Mouse (Mus musculus) lung, postnatal 10 days (tissue): ENCODE data around the gene Sdf2l1.
A peak's percentile ranks its signal among the peaks of the same experiment; 100 is the strongest.
"Not testable (repeated sequence)": the region's sequence is repeated elsewhere in the genome, so short reads cannot be mapped to it uniquely, and the experiment has no call there.

ENCODE experiments used
- DNase-seq: peaks from one replicate; pipeline ENCODE4 v3.0.0; 2021

The Sdf2l1 gene

GRCm38 (mm10) chr16:17132089-17132905 lies at the start of gene Sdf2l1:
TSS of gene Sdf2l1 (minus strand) at chr16:17132383.
- DNase-seq = peak; percentile 99

DNA sequence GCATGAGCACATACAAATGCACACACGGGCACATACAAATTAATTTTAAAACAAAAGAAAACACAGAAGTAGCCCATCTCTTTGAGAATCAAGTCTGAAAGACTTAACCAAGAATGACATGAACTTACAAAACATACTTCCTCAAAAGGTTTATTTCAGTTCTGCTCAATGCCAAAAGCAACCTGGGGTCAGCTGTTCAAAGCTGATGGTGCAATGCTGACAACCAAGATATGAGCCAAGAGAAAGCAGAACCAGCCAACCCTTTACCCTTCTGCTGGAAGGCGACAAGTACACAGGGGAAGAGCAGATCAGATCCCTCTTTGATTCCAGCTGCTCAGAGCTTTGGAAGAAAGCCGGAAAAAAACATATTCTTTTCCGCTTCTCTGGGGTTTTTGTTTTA lies 49.2 kb upstream of the Sdf2l1 start:
- peak; percentile 44 for DNase-seq

- no peak for DNase-seq
These were observed 47.5 kb upstream of the Sdf2l1 start for GRCm38 (mm10) chr16:17179706-17180105.

GRCm38 (mm10) chr16:17177623-17178170 lies 45.5 kb upstream of the Sdf2l1 start:
- no peak for DNase-seq

DNA sequence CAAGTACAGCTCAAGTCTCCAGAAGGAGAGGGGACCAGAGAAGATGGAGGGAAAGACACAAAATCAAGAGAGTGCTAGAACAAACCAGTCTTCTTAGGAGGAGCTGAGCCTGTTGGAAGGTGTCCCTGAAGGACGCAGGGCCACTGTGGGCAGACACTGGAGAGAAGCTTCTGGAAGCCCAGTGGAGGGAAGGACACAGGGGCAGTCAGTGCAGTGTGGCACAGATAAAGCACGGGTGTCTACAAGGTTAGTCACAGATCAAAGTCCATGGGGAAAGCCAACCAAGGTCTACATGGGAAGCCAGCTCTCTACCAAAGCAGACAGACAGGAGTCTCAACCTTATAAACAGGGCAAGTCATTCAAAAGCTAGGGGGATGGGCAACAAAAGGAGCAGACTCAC lies 43.6 kb upstream of the Sdf2l1 start:
- DNase-seq = no peak

GRCm38 (mm10) chr16:17168049-17168448 lies 35.9 kb upstream of the Sdf2l1 start:
- no peak for DNase-seq

GRCm38 (mm10) chr16:17167179-17167578 lies 35.0 kb upstream of the Sdf2l1 start:
- DNase-seq = no peak

DNA sequence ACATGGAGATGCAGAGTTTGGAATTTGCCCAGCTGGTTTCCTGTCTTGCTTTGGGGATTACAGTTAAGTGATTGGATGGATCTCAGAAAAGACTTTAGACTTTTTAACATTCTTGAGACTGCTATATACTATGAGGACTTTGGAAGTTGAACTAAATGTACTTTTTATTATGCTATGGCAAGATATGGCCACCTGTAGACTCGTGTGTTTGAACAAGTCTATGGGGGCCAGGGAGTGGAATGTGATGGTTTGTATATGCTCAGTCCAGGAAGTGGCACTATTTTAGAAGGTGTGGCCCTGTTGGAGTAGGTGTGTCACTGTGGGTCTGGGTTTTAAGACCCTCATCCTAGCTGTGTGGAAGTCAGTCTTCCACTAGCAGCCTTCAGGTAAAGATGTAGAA lies 33.3 kb upstream of the Sdf2l1 start:
- not testable (repeated sequence) for DNase-seq

DNA sequence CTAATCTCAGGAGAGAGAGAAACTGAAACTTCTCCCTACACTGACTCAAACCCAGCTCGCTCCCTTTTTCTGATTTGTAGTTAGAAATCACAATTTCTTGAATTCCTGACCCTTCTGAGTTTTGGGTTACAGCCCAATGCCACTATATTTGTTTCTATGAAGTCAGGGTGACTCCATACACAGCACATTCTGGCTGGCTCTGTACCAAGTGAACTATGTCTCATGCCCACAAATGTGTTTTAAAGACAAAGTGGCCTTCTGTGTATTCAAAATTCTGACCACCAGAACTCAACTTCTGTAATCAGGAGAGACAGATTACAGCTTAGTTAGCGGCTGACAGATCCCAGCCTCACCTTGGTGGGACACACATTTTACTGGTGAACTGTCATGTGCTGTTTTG lies 22.2 kb upstream of the Sdf2l1 start:
- DNase-seq = no peak

- no peak for DNase-seq
These were observed 19.7 kb upstream of the Sdf2l1 start for GRCm38 (mm10) chr16:17151874-17152273.

DNA sequence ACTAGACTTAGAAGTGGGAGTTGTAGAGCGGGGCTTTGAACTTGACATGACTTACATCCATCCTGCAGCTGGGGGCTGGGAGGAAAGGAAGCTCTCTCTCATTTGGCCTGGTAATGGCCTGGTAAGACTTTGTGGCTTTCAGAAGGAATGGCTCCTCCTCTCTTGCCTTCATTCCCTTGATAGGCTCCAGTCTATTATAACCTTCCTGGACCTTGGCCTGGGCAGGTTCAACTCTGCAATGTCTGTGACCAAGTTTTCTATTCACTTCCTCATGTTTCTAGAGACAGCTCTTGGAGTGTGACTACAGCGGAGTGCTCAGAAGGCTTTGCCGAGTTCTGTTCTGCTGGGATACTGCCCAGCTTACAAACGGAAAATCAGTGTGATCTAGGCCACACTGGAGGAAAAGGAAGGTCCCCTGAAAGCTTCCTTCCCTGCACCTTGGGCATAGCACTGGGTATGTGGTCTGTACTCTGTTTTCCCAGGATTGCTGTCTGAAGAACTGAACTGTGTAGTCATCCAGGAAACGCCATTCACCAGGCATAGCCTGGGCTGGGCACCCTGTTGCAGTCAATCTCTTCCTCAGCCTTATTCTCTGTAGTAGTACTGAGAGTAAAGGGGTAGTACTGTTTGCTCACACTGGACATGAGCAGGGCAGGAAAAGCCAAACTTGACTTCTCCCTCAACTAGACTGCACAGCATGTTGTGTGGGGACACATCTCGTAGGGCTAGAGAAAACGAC lies 18.5 kb upstream of the Sdf2l1 start:
- DNase-seq = no peak

DNA sequence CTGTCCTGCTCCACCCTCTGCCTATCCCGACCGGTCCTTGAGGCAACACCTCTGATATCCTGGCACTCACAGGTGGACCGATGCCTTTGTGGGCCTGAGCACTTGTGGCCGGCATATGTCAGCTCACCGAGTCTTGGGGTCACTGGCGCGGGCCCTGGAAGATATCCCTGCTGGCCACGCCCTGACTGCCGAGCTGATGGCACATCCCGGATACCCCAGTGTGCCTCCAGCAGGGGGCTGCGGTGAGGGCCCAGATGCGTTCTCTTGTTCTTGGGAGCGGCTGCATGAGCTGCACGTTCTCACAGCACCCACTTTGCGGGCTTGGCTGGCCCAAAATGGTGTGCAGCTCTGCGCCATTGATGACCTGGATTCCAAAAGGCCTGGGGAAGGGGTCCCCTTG lies 15.9 kb upstream of the Sdf2l1 start:
- DNase-seq = peak; percentile 53

- peak; percentile 10 for DNase-seq
These were observed 15.3 kb upstream of the Sdf2l1 start for GRCm38 (mm10) chr16:17147391-17147929.

- DNase-seq = peak; percentile 91
These were observed 14.6 kb upstream of the Sdf2l1 start, which contains the start of gene Ccdc116 for GRCm38 (mm10) chr16:17146772-17147235. TSS of gene Ccdc116 (minus strand) at chr16:17147229.

DNA sequence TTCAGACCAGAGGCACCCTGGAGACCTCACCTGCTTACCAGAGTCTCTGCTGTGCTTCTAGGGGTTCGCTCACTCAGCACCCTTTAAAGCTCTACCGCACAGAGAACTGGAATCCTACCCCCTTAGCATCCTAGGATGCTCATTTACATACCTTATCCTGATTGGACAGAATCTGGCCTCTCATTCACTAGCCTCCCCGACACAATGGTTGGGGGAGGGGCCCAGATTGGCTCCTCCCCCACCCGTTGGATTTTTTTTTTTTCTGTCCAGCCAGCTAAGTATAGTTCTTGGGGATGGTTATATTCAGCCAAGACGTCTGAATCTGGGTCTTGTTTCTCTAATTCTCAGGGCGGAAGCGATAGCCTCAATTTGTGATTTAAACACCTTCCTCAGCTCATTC lies 12.2 kb upstream of the Sdf2l1 start, which contains the start of gene Ydjc:
TSS of gene Ydjc (plus strand) at position 283 of the 400 bp plus-strand sequence.
- no peak for DNase-seq

DNA sequence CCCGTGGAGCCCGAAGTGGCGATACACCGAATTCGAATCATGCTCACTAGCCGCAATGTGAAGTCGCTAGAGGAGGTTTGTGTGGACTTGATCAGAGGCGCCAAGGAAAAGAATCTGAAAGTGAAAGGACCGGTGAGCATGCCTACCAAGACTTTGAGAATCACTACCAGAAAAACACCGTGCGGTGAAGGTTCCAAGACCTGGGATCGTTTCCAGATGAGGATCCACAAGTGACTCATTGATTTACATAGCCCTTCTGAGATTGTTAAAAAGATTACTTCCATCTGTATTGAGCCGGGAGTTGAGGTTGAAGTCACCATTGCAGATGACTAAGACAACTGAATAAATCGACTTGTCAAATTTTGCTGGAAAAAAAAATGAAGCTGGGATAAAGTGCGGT lies 5.2 kb upstream of the Sdf2l1 start:
- DNase-seq = no peak

GRCm38 (mm10) chr16:17132906-17133200 lies 670 bp upstream of the Sdf2l1 start:
- no peak for DNase-seq

DNA sequence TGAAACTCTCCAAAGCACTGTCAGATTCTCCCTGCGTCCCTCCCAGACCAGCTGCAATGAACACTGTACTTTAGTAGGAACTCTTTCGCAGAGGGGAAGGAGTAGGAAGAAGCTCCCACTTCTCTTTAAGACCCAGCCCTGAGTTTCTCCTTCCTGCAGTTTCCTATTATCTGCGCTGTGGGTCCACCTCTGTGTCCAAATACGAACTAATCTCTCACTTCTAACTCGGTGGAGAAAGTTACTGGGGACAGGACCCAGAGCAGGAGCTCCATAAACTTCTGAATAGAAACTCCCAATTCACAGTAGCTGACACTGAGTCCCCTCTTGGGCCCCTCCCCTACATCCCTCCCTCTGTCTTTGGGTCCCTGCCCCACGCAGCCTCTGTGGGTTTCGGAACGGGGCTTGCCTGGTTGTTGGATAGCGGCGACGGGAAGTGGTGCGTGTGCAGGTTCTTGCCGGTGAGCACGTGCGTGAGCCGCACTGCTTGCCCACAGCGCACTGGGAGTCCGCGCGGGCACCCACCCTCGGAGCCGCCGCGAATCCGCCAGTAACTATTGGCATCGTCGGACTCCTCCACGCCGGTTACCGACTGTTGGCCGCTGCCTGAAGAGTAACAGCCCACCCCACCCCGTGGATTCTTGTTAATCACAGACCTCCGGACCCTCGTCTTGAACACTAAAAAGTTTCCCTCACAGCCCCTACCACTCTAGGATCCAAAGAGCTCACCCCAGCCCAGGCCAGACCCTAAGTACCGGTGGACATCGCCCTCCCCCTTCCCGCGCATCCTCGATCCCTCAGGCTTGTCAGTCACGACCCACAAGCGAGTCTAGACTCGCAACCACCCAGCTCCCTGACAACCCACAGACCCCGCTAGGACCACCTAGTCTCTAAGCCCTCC lies 743 bp downstream of the Sdf2l1 start:
- DNase-seq = no peak

- DNase-seq = peak; percentile 77
These were observed 4.9 kb downstream of the Sdf2l1 start for GRCm38 (mm10) chr16:17127292-17127691.

- peak; percentile 82 for DNase-seq
These were observed 7.2 kb downstream of the Sdf2l1 start, which contains the start of gene 2610318N02Rik for GRCm38 (mm10) chr16:17124871-17125520. TSS of gene 2610318N02Rik (minus strand) at chr16:17125167.

GRCm38 (mm10) chr16:17124119-17124870 lies 7.9 kb downstream of the Sdf2l1 start:
- no peak for DNase-seq
